Mouse (Mus musculus) cerebellum, postnatal 36 days (tissue): ENCODE measurements around the gene Tcf7.

Experiments
- DNase-seq, 2 experiments: peaks; one replicate each; pipeline ENCODE4 v3.0.0; 2021 to 2022; ENCODE audit warnings: mixed read lengths in 2 of 2

Gene Tcf7

DNA sequence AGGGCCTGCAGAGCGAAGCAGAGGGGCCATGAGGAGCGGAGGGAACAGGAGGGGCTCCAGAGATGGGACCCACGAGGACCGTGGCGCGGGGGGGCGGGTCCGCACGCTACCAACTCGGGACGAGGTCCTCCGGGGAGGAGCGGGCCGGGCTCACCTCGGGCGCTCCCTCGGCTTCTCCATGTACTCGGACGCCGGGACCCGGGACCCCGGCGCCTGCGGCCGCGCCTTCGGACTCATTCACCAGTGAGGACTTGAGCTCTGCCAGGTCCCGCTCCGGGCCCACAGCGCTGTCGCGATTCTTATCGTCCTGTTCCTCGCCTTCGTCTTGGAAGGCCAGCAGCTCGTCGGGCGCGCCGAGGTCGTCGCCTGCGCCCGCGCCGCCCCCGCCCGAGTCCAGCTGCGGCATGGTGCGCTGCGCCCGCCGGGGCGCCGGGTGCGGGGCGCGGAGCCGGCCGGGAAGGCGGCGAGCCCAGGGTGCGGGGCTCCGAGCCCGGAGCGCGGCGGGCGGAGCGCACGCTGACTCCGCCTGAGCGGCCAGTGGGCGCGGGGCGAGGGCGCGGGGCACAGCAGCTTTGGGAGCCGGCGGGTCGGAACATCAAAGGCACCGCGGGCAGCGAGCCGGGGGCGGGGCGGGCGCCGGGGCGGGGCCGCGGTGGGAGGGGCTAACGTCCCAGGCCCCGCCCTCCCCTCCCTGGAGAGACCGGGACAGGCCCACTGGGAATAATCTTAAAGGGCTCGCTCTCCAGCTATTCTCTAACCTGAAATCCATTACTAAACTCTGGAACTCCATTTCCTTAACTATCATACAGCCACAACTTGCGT is at the start of gene Tcf7:
Gene Tcf7 (minus strand): TSS at position 241 of the 822 bp plus-strand sequence.
- peak in 1 of 2 experiments; percentile 25 for DNase-seq

DNA sequence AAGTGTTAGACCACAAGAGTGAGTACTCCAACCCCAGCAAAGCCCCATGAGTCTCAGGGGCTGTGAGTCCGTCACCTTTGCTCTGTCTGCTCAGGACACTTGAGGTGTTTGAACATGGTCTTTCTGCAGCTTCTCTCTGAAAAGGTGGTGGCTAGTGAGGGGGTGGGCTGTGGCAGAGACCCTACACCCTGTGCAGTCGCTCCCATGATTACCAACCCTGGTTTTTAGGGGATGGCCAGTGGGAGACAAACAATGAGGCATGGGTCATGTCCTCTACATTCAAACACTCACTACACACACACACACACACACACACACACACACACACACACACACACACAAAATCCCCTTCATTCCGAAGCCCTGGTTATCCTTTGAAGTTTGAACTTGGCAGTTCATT is 44.5 kb upstream of the Tcf7 start:
- DNase-seq: no peak

DNA sequence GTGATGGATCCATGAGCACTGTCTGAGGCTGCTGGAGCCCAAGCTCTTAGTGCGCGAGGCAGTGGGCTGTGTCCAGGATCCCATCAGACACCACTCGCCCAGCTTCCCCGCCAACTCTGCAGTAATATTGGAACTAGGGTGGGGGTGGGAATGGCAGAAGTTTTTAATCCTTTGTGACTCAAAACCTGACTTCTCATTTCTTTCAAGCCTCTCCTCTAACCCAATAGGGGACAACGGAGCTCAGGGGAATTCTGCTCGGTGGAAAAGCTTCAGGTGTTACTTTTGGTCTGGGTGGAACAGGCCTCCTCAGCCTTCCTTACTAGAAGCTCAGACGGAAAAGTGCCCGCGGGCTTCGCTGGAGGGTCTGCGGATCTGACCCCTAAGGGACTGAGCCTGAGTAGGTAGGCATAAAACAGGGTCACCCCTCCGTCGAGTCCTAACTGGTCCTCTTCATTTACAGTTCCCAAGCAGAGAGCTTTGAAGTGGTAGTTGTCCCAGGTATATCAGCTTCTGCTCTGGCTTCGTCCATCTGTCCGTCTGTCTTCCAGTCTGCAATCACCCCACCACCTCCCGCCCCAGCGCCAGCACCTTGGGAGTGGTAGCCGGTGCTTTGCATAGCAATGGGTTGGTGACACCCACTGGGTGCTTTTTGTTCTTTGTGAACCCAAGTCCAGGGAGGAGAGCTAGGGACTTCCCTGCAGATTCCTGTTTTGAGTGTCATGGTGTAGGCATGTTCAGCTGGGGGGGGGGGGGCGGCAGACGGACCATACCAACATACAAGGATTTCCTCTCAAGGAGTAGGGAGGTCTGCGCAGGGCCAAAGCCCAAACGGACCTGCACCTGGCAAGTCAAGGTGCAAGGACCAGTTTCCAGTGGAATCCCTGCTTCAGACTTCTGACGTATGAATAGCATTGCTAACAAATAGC is 41.9 kb upstream of the Tcf7 start:
- DNase-seq: no peak

DNA sequence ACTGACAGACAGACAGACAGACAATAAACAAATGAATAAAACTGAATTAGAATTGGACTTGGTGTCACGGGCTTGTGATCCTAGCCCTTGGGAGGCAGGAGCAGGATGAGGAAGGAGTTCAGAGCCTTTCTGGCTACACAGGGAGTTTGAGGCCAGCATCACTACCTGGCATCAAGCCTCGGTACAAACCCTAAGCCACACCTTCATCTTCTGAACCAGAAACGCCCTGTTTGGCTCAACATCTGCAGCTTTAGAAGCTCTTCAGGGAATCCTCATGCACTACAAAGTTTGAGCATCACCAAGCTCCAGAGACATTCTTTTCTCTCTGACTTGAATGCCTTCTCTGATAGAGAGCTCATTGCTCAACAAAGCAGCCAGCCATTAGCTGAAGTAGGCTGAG is 38.7 kb upstream of the Tcf7 start:
- no peak for DNase-seq

DNA sequence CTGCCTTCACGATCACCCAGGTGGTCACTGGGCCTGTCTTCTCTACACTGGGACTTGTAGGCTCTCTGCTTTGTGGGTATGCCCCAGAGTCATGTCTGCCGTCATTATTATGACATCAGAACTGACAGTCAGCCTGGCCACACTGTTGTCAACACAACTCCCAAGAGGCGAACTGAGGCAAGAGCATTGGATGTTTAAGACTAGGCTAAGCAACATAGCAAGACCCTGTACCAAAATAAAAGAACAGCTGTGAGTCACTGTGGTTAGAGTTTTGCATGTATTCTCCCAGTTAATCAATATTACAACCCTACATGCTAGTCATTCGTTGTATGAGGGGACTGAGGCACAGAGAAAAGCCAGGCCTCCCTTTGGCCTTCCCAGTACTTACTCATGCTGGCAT is 37.7 kb upstream of the Tcf7 start:
- DNase-seq: no peak

DNA sequence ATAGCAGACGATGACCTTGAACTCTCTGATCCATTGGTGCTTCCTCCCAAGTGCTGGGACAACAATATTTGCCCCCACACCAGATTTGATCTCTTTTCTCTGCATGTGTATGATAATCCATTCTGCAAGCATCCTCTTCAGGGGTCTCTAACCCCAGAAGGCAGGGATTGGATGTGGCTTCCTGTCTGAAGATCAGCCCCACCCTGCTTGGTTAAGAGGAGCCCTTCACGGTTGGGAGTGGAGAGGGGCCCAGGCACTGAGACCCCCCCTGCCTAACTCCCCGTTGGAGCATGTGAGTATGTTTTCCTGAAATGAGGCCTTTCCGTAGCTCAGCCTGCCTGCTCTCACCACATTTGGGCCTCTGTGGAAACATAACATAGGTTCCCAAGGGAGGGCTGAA is 36.9 kb upstream of the Tcf7 start:
- no peak for DNase-seq

DNA sequence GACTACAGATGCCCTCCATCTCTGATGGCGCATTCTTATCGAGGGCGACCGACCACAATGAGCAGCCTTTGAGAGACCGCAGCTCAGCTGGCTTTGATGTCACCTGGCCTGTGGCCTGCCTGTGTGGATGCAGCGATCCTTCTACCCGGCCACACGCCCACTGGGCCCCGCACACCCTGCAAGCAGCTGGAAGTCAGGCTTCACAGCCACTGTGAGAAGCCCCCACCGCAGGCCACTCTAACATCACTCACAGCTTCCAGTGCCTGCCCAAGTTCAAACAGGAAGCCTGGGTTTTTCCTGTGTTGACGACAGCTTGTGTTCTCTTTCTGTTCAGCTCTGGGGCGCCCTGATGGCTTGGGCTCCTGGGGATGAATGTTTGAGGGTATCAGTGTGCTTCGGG is 35.6 kb upstream of the Tcf7 start:
- no peak for DNase-seq

DNA sequence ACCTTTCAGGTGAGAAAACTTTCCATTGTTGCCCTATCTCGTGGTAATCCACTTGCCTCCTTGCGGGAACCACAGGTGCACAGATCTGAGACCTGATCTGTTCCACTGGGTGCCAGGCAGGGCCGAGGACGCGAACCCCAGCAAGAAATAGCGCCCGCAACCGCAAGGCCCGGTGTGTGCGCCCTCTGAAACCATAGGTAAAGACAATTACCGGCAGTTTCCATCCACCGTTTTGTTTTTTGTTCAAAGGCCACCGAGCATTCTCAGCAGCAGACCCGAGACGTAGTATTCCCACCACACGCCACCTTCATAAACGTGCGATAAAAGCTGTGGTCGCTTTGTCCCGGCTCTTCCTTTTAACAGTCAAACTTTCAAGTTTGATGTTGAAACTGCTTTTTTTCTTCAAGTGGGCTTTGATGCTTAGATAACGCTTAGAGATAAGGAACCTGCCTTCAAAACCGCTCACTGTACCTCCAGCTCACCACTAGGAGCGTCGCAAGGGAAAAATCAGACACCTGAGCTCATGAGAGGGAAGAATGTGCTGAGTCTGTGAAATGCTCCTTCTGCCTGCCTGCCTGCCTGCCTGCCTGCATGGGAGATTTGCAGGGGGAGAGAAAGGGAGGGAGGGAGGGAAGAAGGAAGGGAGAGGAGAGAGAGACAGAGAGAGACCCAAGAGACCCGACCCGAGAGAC is 31.4 kb upstream of the Tcf7 start:
- DNase-seq: no peak

DNA sequence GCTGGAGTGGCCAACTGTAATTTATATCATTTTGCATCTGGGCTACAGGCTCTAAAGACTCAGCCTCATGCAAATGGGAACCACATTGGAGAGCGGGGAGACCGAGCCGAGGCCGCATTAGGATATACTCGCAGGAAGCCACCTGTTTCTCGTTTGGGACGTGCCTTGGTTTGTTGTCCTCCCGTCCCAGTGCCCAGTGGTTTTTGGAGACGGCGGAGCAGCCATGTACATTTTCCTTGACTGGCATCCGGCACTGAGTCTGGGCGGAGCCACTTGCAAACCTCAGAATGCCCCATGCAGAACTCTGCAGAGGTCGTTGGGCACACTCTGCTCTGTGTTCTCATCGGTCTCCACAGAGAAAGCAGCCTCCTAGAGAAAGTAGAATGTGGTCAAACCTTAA is 27.9 kb upstream of the Tcf7 start:
- DNase-seq: no peak

DNA sequence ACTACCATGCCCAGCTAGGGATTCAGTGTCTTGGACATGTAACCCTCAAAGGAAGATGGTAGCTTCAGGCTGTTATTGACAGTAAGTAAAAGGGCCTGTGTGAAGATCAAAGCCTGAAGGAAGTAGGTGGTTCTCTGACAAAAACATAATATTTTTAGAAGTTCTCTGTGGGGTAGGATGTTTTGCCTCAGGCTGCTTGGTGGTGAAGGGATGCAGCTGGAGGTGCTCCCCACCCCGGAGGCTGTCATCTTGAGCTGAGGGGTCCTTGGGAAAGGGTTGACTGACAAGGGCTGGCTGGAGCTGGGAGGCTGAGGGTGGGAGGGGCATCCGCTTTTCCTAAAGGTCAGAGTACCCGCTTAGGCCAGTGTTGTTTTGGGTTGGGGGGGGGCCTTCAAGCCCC is 26.7 kb upstream of the Tcf7 start:
- DNase-seq: no peak

DNA sequence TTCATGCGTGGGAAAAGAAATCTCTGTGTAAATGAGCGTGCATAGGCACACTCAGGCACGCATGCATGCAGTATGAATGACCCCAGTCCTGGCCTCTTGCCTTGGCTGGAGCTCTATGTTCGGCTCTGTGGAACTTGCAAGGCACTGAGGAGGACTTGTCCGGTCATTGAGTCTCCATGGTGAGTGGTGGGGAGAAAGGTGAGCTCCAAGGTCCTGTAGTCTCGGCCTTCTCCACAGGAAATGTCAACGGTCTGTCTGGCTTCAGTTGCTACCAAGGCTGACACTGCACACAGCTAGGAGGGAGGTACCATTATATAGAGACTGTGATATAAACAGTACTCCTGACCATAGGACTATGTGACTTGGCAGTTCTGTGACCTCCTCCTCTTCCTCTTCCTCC is 23.6 kb upstream of the Tcf7 start:
- no peak for DNase-seq

DNA sequence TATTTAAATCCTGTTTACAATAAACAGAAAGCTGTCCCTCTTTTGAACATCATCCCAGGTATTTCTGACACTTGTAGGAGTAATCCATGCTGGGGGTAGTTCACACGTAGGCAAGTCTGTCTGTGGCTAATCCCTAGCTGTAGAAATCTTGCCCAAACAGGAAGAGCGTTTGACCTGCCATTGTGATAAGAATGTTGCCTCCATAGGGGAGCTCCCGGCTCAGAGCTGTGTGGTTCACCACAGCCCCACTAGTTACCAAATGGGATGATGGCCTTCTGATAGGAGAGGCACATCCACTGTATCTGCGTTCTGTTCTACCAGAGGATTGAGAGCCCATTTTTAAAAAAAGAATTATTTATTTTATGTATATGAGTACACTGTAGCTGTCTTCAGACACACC is 22.5 kb upstream of the Tcf7 start:
- no peak for DNase-seq

DNA sequence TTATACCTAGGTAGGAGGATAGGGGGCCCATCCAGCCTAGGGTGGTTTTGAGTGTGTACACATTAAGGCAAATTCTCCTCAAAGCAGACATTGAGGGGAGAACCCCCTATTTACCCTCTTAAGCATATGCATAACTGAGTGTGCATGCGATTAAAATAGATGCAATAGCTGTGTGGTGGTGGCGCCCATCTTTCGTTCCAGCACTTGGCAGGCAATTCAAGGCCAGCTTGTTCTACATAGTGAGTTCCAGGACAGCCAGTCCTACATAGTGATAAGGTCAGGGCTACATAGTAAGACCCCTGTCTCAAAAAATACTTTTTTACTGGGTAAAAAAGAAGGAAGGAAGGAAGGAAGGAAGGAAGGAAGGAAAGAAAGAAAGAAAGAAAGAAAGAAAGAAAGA is 19.9 kb upstream of the Tcf7 start:
- DNase-seq: no peak

DNA sequence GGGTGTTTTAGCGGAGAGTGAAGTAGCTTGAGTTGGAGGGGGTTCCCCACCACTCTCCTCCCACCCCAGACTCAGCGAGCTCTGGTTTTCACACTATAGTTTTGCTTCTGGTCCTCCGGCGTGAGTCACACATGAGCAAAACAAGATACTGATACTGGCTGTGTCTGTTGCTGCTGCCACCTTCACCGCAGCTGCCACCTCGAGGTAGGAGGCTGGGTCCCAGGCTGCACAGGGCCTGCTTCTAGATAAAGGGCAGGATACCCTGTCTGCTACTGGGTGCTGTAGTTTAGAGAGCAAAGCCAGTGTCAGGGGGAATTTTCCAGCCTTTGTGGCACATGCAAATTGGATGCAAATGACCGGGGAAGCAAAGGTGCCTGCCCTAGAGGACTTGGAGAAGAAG is 16.9 kb upstream of the Tcf7 start:
- DNase-seq: no peak

DNA sequence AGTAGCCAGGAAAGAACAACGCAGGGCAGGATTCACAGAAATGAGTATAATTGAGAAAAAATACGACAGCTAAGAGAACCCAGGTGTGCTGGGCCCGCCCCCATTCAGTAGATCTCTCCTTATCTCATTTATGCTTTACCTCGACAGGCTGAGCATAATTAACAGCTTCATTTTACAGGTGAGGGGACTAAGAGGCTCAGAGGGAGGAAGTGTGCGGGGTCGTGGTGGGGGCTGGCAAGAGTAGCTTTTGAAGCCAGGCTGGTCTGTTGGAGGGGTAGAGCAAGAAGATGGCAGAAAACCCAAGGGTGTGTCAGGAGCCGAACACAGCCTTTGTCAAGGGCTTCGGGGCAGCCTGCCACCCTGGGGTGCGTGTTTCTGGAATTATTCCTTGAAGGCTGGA is 16.1 kb upstream of the Tcf7 start:
- no peak for DNase-seq

DNA sequence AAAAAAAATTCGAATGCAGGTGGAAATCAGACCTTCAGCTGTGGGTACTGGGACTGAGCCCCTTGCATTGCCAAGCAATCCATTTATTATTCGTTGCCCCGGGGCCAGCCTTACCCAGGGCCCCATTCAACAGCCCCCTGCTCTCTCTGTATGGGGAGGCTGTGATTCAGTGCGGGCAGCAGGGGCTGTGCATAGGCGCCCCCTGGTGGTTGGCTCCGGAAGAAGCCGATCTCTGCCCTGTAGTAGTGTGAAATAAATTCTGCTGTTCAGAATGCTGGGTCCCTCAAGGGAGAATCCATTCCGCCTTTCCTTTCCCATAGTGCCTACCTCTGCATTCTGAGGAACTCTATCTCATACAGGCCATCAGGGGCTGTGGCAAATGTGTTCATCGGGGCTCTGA is 14.5 kb upstream of the Tcf7 start:
- peak; percentile 79 to 80 for DNase-seq

DNA sequence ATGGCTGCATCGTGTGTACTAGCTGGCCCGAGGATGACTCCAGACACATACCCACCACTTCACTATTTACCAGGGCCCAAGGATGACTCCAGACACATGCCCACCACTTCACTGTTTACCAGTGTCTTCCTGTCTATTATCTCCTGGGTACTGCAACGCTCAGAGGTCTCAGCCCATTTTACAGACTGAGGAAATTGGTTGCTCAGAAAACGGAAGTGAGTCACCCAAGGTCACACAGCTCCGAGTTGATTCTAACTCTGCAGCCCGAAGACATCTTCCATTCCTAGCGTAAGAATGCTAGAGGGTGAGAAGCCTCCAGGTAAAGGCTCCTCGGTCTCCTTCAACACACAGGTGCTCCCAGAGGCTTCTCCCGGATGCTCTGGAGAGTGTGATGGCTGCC is 11.3 kb upstream of the Tcf7 start:
- DNase-seq: no peak

DNA sequence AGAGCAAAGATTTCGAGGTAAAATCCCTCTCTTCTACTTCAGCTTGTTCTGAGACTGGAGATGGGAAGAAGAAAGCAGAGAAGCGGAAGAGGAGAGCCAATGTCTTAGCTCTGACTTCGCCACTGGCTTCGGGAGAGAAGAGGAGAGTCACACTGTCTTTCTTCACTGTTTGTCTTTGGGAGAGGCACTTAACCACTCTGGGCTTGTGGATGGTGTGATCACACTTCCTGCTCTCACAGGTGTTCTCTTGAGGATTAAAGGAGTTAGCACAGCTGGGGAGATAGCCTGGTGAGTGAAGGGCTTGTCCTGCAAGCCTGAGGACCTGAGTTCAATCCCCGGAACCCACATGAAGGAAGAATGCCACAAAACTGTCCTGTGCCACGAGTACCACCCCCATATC is 10.1 kb upstream of the Tcf7 start:
- no peak for DNase-seq

DNA sequence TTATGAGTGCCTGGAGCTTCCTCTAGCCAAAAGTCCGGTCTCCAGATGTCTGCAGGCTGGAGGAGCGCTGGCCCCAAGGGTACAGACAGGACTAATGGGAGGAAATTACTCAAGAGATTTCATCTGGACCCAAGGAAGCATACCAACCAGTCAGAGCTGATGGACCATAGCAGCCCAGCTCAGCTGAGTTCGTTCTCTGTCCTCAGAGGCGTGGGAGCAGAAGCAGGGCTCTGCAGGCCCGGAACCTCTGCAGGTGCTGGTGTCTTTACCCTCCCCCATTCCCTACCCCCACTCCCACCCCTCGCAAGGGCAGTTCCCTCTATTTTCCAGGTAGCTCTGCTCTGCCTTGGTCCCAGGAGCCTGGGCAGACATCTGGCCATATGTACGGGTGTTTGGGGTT is 9.5 kb upstream of the Tcf7 start:
- no peak for DNase-seq

DNA sequence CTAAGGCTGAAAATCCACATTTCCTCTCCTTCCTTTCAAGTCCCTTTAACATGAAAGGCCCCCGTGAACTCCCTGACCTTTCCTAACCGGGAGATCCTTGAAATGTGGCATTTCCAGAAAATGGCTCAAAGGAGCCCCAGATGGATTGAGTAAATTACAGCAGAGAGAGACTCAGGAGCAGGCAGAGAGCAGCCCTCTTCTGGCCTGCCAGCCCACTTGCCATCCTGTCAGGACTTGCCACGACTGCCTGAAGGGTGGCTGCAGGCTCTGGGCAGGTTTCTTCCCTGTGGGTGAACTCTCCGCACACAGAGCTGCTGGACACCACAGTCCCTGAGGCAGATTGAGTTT is 4.1 kb upstream of the Tcf7 start:
- no peak for DNase-seq

DNA sequence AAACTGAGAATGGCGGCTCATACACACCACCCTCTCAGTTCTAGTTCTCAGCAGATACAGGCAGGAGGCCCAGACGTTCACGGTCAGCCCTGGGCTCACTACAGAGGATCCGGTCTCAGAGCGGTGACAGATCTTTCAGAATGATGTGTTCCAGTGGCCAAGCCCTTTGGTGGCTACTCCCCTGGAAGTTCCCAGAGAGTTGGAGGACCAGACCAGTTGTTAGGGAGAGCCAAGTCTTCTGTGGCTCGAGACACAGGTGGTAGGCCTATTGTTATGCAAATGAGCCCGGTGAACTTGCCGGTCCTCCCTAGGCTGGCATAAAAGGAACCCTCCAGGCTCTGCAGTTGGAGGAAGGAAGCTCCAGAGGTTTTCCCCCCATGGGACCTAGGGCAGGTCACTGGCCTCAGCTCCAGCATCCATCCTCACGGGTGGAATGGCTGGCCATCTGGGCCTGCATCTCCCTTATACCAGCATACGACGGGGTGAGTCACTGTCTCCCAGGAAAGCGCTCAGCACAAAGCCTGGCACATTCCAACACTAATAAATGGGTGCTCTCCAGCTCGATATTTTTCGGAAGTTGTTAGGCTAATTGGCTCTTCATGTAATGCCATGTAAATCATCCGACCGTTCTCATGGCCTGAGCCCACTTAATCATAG is 3.6 kb upstream of the Tcf7 start:
- DNase-seq: no peak

DNA sequence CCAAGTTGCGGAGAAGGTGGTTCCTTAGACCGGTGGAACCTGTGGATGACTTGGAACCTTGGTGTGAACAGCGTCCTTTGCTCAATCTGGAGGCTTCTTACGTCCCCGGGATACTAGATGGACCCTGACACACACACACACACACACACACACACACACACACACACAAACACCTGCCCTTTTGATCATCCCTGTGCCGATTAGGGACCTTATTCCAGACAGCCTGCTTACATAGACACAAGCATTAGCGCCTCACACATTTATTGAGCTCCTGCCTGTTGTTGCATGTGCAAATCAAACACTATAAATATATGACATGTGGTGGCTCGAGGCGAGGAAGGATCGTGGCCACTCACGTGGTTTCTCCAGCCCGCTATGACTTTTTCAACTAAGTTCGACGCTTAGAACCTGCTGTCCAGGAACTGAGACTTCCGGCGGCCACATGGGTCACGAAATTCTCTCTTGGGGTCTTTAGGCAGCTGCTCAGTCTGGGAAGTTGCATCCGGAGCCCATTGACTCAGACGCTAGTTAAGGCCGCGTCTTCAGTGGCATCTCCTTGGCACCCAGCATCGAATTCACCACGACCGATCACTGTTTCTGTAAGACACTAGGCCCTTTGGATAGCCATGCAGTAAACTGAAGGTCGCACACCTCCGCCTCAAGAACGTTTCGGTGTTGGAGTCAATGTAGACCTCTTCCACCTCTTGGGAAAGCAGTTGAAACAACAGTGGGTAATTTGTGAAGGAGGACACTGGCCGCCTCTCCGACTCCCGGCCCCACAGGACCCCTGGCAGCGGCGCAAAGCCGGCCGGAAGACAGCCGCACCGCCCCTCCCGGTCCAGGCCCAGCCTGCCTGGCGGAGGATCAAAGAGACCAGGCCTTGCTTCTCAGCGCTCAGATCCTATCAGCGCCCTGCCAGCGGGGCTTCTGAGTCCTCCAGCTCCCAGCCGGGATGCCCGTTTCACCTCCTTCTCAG is 1.1 kb upstream of the Tcf7 start:
- DNase-seq: no peak
